In genomic region chr11:18944972-18945625, GRCm38 (mm10) we compare ENCODE assay signal across 11 mouse cellular contexts.
A peak's percentile ranks its signal among the peaks of the same experiment; 100 is the strongest.
DNase-seq lines count a peak whose midpoint lies in the region; ATAC-seq lines count a peak whose summit lies in the region.
"Had no signal": no experiment of that assay in that cellular context is flagged by ENCODE, and none has a peak within 500 bp of the region (broad histone marks: within the 10 kb centered on the region; RNA-seq: fewer than 3 reads in every experiment).

No protein-coding gene starts in this region.

- H3K27me3 ChIP-seq in hindbrain, embryonic 12.5 days: no peaks in the 10 kb centered on the region
- H3K27me3 ChIP-seq in hindbrain, embryonic 11.5 days (ENCODE audit: control insufficient read depth, insufficient read depth, low read length): no peaks in the 10 kb centered on the region
- H3K27me3 ChIP-seq in hindbrain, embryonic 14.5 days (ENCODE audit: control insufficient read depth, insufficient read depth, low read length): no peaks in the 10 kb centered on the region

- DNase-seq in cerebellum, adult 8-10 months: no peak
- no peak for DNase-seq in hindbrain, embryonic 11.5 days (ENCODE audit: low spot score)
- no peak for DNase-seq in hindbrain, embryonic 14.5 days (ENCODE audit: low spot score)
- peak; percentile 95 for DNase-seq in retina, embryonic 14.5 days (ENCODE audit: low spot score)
- DNase-seq in thymus, postnatal 25 days: no peak
- no peak for DNase-seq in left cerebral cortex, adult 11 months (ENCODE audit: low spot score)
- DNase-seq: gastrocnemius, postnatal 14 days; kidney, adult 9 months had no signal

- H3K36me3 ChIP-seq in hindbrain, embryonic 12.5 days: no peaks in the 10 kb centered on the region
- H3K36me3 ChIP-seq in hindbrain, embryonic 11.5 days (ENCODE audit: control insufficient read depth, insufficient read depth, low read length): no peaks in the 10 kb centered on the region
- H3K36me3 ChIP-seq in hindbrain, embryonic 14.5 days (replicated peaks; ENCODE audit: control insufficient read depth, insufficient read depth): peaks cover 4% of the 10 kb centered on the region
- H3K36me3 ChIP-seq: limb, embryonic 15.5 days had no signal

- H3K9ac ChIP-seq in hindbrain, embryonic 12.5 days: no peak overlapping the region
- no peak overlapping the region for H3K9ac ChIP-seq in hindbrain, embryonic 11.5 days (ENCODE audit: low read depth, low read length)
- H3K9ac ChIP-seq in hindbrain, embryonic 14.5 days: no peak overlapping the region
- H3K9ac ChIP-seq: limb, embryonic 15.5 days had no signal

- no peak overlapping the region for H3K4me3 ChIP-seq in hindbrain, embryonic 12.5 days
- H3K4me3 ChIP-seq in hindbrain, embryonic 11.5 days (ENCODE audit: low read depth, low read length): no peak overlapping the region
- H3K4me3 ChIP-seq in hindbrain, embryonic 14.5 days (replicated peaks; ENCODE audit: low read length): no peak overlapping the region
- H3K4me3 ChIP-seq: limb, embryonic 15.5 days had no signal

- peak overlapping the region; percentile 60; the same call in 1 of the 2 replicates for H3K27ac ChIP-seq in hindbrain, embryonic 12.5 days
- H3K27ac ChIP-seq in hindbrain, embryonic 11.5 days (ENCODE audit: low read depth, low read length): no peak overlapping the region
- H3K27ac ChIP-seq in hindbrain, embryonic 14.5 days: peak overlapping the region; percentile 67; the same call in 1 of the 2 replicates
- H3K27ac ChIP-seq: limb, embryonic 15.5 days had no signal

- 58% methylated on average over 14 of the region's 14 CpGs for WGBS in hindbrain, embryonic 12.5 days
- 68% methylated on average over 14 of the region's 14 CpGs for WGBS in hindbrain, embryonic 11.5 days
- 40% methylated on average over 14 of the region's 14 CpGs for WGBS in hindbrain, embryonic 14.5 days

- H3K4me2 ChIP-seq in hindbrain, embryonic 12.5 days (replicated peaks): 0 out of 2 replicates have a peak overlapping the region, but pooled peaks have one; percentile 1
- H3K4me2 ChIP-seq in hindbrain, embryonic 11.5 days (replicated peaks; ENCODE audit: low read depth, low read length): no peak overlapping the region
- 0 out of 2 replicates have a peak overlapping the region, but pooled peaks have one; percentile 4 for H3K4me2 ChIP-seq in hindbrain, embryonic 14.5 days (replicated peaks)
- H3K4me2 ChIP-seq: limb, embryonic 15.5 days had no signal

- no peaks in the 10 kb centered on the region for H3K9me3 ChIP-seq in hindbrain, embryonic 12.5 days (replicated peaks)
- H3K9me3 ChIP-seq in hindbrain, embryonic 11.5 days (ENCODE audit: control insufficient read depth, low read length): no peaks in the 10 kb centered on the region
- no peaks in the 10 kb centered on the region for H3K9me3 ChIP-seq in hindbrain, embryonic 14.5 days (ENCODE audit: control insufficient read depth, low read length)
- H3K9me3 ChIP-seq: limb, embryonic 15.5 days had no signal

- H3K4me1 ChIP-seq in hindbrain, embryonic 12.5 days: peaks cover 55% of the 10 kb centered on the region
- H3K4me1 ChIP-seq in hindbrain, embryonic 11.5 days (replicated peaks; ENCODE audit: control insufficient read depth, insufficient read depth, low read length): no peaks in the 10 kb centered on the region; the same call in 1 of the 2 replicates
- peaks cover 58% of the 10 kb centered on the region for H3K4me1 ChIP-seq in hindbrain, embryonic 14.5 days (replicated peaks; ENCODE audit: control insufficient read depth, insufficient read depth, low read length)

- ATAC-seq in cerebellum, adult (ENCODE audit: insufficient number of reproducible peaks, low FRiP score, low TSS enrichment): peak; percentile 58; the same call in 1 of the 2 replicates
- peak; percentile 44; the same call in 1 of the 2 replicates for ATAC-seq in hindbrain, embryonic 12.5 days (ENCODE audit: low FRiP score)
- ATAC-seq in hindbrain, embryonic 11.5 days (ENCODE audit: low FRiP score): no peak
- peak; percentile 44; the same call in 1 of the 2 replicates for ATAC-seq in hindbrain, embryonic 14.5 days (ENCODE audit: low FRiP score)
